Mouse (Mus musculus) mouse trophoblast stem cell (cell line): ENCODE results near the gene Acad10.
"Not testable (repeated sequence)": the region's sequence is repeated elsewhere in the genome, so short reads cannot be mapped to it uniquely, and the experiment has no call there.

Experiments
- in situ Hi-C, 2 experiments: fragments of 300-500 bp; cut with MseI, MboI; formaldehyde crosslinking; loops; 2 replicates in 1 of 2; 3 replicates in 1 of 2; pipeline ENCODE4 v1.15.1; 2025

Gene Acad10

DNA sequence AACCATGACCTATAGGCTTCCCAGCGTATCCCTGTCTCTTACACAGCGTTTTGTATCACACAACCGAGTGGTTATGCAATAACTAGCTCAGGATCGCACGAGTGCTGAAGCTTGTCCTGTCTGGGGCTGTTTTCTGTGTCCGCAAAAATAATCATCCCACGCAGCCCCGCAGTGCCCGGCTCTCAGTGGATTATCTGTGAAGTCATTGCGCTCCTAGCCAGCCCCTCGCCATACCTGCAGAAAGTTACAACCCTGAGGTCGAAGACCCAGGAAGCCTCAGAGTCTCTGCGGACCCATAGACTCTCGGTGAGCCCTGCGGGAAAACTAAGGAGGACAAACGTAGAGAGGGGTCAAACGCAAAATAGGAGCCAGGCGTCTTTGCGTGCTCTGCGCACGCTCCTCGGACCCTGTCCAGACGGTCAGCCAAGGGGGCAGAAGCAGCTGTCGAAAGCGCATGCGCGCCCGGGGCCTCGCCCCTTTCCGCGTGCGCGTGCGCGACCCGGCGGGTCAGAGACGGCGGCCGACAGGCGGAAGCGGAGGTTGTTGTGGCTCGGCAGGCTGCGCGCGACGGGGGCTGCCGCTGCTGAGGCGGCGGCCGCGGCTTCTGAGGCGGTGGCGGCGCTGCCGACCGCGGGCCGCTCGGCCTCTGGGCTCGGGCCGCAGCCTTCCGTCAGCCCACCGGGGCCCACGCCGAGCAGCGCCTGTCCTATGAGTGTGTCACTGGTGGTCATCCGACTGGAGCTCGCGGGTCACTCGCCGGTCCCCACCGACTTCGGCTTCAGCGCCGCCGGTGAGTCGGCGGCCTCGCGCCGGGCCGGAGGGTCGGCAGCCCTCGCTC is at the start of gene Acad10, which contains the start of gene Brap:
TSS of gene Acad10 (minus strand) at position 456 of the 838 bp plus-strand sequence.
TSS of gene Brap (plus strand) at position 505 of the 838 bp plus-strand sequence.
- in situ Hi-C loops, result no loop called here

DNA sequence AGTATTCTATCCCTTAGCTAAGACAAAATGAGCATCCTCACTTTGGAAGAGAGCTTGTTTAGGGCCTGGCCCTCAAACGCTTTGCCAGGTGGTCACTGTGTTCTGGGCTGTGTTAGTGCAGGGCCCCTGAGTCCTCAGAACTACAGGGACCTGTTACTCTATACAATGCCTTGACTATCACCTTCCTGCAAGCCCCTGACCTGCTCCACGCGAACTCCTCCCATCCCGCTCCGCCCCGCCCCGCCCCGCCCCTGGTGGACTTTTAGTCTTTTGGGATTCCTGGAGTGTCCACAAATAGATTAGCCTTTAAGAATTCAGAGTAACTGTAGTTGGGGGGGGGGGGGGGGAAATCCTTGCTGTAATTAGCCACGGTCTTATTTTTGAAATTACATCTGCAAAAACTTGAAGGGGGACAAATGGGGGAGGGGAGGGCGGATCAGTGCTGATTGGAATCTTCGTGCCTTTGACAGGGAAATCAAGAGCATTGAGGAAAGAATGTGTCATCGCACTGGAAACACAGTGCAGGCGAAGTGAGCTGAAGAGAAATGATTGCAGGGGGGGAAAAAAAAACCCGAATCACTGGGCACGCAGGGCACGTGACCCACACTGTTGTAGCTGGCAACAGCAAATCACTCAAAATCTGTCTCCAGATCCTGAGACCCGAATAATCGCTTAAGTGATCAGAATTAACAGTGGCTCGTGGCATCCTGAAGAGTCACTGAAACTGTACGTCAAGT is 44.4 kb upstream of the Acad10 start:
- in situ Hi-C loops, result no loop called here

DNA sequence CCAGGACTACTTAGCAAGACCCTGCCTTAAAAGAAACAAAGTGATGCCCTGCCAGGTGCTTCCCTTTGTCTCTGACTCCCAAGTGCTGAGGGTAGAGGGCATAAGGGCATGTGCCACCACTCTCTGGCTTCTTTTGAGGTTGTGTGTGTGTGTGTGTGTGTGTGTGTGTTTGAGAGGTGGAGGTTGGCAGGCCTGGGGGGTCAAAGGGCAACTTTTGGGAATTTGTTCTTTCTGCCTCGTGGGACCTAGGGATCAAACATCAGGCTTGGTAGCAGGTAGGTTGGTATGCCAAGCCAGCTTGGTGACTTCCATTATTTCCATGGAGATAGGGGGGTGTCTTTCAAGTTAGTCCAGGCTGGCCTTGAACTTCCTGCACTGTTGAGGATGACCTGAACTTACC is 43.0 kb upstream of the Acad10 start:
- in situ Hi-C loops, result no loop called here

DNA sequence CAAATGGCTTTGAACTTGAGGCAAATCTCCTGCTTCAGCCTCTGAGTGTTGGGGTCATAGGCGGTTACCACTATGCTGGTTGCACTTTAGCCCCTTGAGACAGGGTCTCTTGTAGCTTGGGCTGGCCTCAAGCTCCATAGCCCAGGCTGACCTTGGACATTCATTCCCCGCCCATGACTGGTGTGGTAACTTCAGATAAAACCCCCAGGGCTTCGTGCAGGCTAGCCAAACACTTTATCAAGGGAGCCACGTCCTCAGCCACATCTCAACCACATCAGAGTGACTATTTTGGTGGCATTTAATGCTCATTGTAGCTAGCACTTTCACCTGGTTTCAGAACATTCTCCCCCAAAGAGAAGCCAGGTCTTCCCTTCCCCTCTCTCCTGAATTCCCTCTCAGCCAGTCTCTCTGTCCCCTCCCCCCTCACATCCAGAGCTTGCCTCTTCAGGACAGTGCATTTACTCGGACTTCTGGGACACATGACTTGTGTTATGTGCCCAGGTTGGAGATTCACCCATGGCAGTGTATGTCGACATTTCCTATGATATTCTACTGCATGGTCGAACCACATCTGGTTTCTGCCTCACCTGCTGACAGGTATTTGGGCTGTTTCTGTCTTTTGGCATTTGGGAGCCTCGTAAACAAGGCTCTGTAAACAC is 40.9 kb upstream of the Acad10 start:
- in situ Hi-C loops, result no loop called here

DNA sequence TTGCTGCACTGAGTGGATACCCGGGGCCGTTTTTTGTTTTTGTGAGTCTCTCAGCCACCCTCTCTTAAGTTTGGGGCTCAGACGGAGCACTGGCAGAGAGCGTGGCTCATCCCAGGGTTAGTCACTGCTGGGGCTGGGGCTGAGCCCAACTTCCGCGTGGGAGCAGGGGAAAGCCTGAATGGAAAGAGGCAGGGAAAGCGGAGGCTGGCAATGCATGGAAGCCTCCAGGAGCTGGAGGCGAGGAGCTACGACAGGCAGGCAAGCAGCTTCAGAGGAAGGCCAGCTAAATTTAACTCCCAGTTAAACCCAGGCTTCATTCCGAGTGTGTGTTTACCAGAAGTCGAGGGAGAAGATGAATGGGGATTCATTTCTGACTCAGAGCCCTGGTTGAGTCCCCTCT is 40.2 kb upstream of the Acad10 start:
- in situ Hi-C loops, result no loop called here

DNA sequence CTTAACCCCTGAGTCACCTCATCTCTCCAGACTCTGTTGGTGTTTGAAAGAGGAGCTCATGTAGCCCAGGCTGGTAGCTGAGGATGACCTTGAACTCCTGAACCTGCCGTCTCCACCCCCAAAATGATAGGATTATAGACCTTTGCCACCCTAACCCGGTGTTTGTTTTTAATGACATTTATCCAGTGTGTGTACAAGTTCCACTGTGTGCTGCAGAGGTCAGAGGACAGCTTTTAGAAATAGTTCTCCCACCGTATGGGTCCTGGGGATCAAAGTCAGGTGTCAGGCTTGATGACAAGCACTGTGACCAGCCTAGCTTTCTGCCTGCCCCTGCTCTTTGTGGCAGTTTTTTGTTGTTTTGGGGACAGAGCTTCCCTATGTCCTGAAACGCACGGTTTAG is 39.6 kb upstream of the Acad10 start:
- in situ Hi-C loops, result no loop called here

DNA sequence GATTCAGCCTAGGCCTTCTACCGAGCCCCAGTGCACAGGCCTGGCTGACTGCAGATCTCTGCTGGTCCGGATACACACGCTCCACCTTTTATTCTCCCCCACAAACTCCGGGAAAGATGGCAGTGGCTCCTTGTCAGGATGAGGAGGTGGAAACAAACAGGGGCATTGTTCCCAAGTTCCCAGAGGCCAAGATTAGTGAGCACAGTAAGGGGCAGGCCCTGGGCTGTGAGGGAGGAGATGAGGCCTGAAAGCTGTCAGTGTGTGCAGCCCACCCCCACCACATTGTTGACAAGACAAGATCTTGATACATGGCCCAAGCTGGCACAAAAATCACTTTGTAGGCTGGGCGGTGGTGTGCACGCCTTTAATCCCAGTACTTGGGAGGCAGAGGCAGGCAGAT is 36.4 kb upstream of the Acad10 start:
- in situ Hi-C loops, result no loop called here

DNA sequence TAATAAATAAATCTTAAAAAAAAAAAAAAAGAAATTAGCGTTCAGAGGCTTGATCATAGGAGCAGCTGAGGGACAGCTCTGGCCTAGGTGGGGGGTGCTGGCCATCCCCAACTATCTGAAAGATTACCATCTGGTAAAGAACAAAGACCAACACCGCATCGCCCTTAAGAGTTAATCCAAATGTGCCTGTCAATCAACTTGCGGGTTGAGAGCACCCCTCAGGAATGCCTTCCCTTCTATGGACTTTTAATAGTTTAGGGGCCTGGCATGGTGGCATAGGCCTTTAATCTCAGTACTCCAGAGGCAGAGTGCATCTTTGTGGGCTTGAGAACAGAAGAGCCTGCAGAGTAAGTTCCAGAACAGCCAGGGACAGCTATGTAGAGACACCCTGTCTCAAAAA is 32.6 kb upstream of the Acad10 start:
- in situ Hi-C loops, result no loop called here

DNA sequence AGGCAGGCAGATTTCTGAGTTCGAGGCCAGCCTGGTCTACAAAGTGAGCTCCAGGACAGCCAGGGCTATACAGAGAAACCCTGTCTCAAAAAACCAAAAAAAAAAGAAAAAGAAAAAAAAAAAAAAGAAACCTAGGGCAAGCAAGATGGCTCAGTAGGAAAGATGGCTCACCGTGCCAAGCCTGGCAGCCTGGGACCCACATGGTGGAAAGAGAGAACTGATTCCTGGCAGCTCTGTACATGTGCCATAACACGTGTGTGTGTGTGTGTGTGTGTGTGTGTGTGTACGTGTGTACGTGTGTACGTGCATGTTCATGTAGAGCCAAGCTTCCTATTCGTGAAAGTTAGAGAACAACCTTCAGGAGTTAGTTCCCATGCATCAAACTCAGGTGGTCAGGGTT is 31.1 kb upstream of the Acad10 start:
- in situ Hi-C loops, result not testable (repeated sequence)

DNA sequence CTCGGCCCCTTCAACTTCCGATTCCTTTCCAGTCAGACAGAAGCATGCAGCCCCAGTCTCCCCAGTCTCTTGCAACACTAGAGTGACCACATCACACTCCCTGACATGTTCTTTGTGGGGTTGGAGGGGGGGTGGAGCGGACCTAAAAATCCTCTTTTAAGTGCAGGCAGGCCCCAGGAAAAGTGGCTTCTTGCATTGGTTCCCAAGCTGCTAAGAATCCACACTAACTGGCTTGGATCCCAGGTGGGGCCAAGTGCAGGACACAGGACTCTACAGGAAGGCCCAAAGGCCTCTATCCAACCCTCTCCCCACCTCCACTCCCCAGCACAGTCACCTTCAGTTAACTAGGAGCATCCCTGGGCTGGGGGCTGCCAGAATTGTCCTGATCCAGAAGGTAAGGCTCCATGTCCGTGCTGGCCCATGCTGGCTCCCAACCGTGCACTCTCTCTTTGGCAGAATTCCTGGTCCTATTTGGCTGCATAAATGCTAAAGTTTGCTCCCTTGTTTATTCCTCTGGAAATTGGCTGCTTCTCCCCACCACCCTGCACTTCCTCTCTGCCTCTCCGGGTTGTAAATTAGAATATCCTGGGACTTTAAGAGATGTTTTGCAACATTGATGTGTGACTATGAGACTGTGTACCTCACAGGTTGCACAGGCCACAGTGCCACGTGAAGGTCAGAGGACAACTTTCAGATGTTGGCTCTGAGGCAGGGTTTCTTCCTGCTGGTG is 30.3 kb upstream of the Acad10 start:
- in situ Hi-C loops, result no loop called here

DNA sequence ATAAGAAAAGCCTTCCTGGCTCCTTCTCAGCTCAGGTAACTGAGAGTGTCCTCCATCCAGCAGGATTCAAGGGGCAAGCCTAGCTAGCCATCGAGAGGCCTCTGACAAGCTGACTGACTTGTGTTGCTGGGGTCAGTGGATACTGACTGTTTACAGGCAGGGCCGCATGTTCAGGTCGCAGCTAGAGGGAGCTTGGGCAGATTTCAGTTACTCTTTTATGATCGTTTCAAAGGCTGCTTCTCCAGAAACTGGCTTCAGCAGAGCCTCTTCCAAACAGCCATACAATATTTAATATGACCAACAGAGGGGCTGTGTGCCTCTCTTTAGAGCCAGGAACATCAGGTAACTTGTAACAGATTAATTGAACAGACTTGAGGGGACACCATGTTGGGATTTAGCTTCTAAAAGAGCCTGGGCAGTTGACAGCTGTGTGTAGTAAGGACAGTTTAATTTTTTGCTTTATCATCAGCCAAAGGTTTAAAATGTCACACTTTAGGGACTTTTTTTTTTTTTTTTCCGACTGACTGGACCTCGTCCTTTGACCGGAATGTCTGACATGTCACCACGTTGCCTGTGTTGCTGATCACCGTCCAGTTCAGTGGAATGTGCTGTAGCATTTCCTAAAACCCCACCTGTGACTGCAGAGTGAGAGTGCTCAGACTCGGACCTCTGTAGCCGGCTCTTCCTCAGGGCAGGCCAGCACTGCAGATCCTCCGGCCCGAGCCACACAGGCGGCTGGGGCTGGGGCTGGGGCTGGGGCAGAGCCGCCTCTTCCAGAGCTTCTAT is 26.0 kb upstream of the Acad10 start:
- in situ Hi-C loops, result no loop called here

DNA sequence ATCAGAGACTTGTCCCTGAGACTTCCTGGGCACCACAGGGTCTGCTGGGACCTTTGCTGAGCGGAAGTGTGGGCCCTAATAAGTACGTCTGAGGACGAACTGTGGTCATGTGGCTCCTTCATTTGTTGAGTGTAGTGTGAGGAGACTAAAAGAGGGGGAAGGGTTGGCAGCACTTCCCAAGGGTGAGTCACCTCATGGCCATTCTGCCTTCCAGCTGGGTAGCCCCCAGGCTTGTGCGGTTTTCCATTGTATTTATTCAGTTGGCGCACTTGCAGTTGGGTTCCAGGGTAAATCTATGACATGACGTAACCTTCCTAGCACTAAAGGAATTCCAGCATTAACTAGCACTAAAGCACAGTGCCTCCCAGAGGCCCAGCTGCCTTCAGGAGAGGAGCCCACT is 25.2 kb upstream of the Acad10 start:
- in situ Hi-C loops, result no loop called here

DNA sequence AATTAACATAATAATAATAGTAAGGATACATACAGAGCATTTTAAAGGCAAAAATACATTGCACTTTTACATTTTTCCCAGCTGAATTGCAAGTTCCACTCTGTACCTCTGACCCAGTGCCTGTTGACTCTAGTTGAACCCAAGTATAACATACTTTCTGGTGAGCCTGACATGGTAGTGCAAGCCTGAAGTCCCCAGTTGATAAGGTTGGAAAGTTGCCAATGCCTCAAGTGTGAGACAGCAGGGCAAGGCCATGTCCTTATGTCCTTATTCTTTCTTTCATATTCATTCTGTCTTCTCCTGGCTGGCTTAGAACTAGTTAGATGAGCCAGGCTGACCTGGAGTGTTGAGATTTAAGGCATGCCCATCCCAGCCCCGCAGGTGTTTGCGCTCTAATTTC is 21.9 kb upstream of the Acad10 start:
- in situ Hi-C loops, result no loop called here

DNA sequence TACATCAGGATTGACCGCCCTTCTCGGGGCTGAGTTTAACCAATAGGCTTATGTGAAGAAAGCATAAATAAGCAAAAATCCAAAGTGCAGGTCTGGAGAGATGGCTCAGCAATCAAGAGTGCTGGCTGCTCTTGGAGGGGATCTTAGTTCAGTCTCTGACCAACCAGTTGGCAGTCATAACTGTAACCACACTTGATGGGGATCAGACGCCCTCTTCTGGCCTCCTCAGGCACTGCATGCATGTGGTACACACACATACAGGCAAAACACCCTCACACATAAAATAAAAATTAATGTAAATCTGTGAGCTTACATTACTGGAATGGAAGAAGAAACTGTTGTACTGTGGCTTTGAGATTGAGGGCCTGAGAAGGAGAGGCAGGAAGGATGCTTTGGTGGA is 10.1 kb upstream of the Acad10 start:
- in situ Hi-C loops, result no loop called here

DNA sequence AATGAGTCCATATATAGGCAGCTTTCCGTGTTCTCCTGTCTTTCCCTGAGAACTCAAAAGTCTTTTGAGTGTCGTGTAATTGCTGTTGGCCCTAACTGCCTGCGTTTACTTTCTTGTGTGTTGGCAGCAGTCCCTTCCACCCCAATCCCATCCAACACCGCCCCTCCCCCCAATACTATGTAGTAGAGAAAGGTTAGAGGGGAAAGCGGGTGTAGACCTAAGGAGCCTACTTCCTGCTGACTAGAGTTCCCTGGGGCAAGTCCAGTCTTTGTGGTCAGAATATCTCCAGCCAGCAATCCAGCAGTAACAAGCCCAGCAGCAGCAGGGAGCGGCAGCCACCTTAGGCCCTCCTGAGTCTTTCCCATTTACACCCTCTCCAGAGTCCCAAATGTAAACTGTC is 8.1 kb upstream of the Acad10 start:
- in situ Hi-C loops, result no loop called here

DNA sequence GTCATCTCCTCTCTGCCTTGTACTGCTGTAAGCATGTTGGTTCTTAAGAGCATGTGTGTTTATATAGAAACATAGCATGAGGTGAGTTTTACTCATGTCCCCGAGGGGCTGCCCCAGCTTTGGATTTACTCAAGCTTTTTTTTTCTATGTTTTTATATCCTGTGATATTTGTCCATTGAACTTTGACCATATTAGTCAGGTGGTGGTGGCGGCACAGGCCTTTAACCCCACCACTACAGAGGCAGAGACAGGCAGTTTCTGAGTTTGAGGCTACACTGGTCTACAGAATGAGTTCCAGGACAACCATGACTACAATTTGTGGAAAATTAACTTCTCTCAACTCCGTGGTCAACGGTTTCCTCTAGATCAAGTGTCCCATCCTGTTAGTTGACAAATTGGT is 6.8 kb upstream of the Acad10 start:
- in situ Hi-C loops, result no loop called here

DNA sequence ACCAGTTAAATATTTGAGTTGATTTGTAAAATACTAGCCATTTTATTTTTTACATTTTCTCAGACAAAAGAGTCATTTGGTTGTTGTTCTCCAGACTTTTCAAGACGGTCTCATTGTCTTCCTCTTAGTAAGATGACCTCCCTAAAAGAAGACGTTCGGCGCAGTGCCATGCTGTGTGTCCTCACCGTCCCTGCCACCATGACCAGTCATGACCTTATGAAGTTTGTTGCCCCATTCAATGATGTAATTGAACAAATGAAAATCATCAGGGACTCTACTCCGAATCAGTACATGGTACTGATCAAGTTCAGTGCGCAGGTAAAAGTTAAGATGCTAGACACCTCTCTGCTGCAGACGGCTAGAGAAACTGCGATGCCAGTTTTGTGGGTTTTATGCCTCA is 4.7 kb upstream of the Acad10 start:
- in situ Hi-C loops, result no loop called here

DNA sequence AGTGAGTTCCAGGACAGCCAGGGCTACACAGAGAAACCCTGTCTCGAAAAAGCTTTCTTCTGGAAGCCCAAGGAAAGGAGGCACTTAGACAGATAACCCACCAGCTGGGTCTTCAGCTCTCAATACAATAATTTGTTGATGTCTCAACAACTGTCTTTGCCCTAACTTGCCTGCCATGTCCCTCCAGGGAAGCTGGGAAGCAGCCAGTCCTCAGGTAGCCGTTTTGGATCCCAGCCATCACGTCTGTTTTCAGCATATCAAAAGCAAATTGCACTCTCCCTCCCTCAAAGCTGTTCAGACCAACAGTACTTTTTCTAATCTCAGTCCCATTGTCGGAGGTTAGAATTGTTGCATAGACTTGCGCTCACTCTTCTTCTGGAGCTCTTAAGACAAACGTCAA is 3.8 kb upstream of the Acad10 start:
- in situ Hi-C loops, result no loop called here

DNA sequence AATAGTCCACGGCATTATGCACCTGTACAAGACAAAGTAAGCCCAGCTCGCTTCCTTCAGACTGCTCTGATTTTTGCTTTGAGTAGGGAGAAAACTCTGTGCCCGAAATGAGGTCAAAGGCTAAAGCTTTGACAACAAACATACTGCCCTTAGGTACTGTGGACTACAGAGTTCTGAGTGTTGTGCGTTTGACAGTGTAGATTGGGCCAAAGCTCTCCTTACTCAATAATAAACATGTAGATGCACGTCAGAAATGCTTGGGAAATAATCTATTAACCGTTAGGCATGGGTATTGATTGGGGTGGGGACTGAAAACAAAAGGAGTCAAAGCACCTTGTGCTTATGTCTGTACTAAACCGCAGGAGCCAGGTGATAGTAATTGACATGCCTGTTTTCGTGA is 3.1 kb upstream of the Acad10 start:
- in situ Hi-C loops, result no loop called here

DNA sequence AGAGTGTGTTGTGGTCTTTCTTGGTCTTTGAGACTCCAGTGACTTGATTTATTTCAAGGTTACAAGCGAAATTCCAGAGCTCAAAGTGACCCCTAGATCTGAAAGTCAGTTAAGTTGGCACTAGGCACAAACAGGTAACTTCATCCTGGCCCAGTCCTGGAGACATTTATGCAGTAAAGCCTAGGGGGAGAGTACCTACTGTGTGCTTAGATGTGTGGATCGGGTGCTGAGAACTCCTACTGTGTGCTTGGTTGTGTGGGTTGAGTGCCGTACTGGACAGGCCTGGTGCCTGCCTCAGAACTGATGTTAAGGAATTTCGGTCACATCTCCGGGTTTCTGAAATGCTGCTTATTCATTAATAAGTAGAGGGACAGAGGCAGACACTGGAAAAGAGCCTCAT is 1.2 kb upstream of the Acad10 start:
- in situ Hi-C loops, result no loop called here

DNA sequence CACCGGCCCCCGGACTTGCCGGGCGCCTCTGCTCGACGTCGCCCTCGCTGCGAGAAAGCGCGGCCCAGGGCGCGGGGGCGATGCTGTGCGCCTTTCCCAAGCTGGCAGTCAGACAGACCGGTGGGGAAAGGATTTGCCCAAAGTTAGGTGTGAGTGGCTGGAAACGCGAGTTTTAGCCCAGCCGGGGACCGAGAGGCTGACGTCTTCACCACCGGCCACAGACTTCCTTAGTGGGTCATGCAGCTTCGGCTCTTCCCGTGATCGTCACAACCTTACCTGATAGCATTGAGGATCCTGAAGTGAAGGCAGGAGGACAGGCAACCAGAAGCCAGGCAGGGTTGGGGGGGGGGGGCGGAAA is 562 bp upstream of the Acad10 start:
- in situ Hi-C loops, result no loop called here
